Mouse (Mus musculus): ENCODE results near the gene Nck2. TPM values are rescaled to one million over a fixed set of nuclear protein-coding genes. Genes with fewer than 3 reads are reported as not detected.

The Nck2 gene
- polyA plus RNA-seq, 1 experiment: 18.4 TPM

- H3K27me3 ChIP-seq (ENCODE audit: control insufficient read depth, insufficient read depth, insufficient read length): no peaks in the 10 kb centered on the region
- H3K36me3 ChIP-seq (ENCODE audit: control insufficient read depth, insufficient read depth): peaks cover 8% of the 10 kb centered on the region
- TF ChIP-seq CEBPB (IDR thresholded peaks at IDR 0.05; ENCODE audit: insufficient read depth, poor library complexity, severe bottlenecking): no peak
- no peak for TF ChIP-seq E2F4 (IDR thresholded peaks at IDR 0.05; ENCODE audit: insufficient read depth)
- TF ChIP-seq MYOG (IDR thresholded peaks at IDR 0.05; ENCODE audit: control insufficient read depth in 1 of 3, insufficient read depth in 1 of 3, insufficient read length in 2 of 3, low read depth in 2 of 3): no peak
- TF ChIP-seq USF1 (IDR thresholded peaks at IDR 0.05; ENCODE audit: low read depth): no peak
- no peak for TF ChIP-seq TCF12 (IDR thresholded peaks at IDR 0.05; ENCODE audit: insufficient read depth, poor library complexity, severe bottlenecking)
- no peak for TF ChIP-seq POLR2AphosphoS2 (IDR thresholded peaks at IDR 0.05; ENCODE audit: insufficient read length, low read depth)
- TF ChIP-seq SRF (IDR thresholded peaks at IDR 0.05; ENCODE audit: control insufficient read depth, insufficient read length, low read depth): no peak
- no peak for TF ChIP-seq POLR2A (IDR thresholded peaks at IDR 0.05; ENCODE audit: insufficient read length, low read depth)
- no peak for TF ChIP-seq REST (IDR thresholded peaks at IDR 0.05; ENCODE audit: insufficient read depth, insufficient read length)
- TF ChIP-seq MYOD1 (IDR thresholded peaks at IDR 0.05; ENCODE audit: control insufficient read depth in 1 of 3, insufficient read length in 2 of 3, low read depth in 2 of 3): no peak
- no peak for TF ChIP-seq MAX (IDR thresholded peaks at IDR 0.05; ENCODE audit: low read depth)
- TF ChIP-seq TCF3 (IDR thresholded peaks at IDR 0.05; ENCODE audit: insufficient read length, low read depth): no peak
- H3K4me2 ChIP-seq (ENCODE audit: low read depth): no peak overlapping the region
- no peak overlapping the region for H3ac ChIP-seq (ENCODE audit: control insufficient read depth, insufficient read length)
- H3K4me3 ChIP-seq: no peak overlapping the region
- H3K79me2 ChIP-seq (ENCODE audit: control insufficient read depth, insufficient read depth): peaks cover 24% of the 10 kb centered on the region
Observed at GRCm38 (mm10) chr1:43511256-43511655, 66.9 kb downstream of the Nck2 start.

- Histone ChIP-seq H3K4me3 (no peak overlapping the region), H3ac (ENCODE audit: control insufficient read depth, insufficient read length) (no peak overlapping the region), H3K27me3 (ENCODE audit: control insufficient read depth, insufficient read depth, insufficient read length) (no peaks in the 10 kb centered on the region), H3K79me2 (ENCODE audit: control insufficient read depth, insufficient read depth) (peaks cover 20% of the 10 kb centered on the region), H3K36me3 (ENCODE audit: control insufficient read depth, insufficient read depth) (peaks cover 8% of the 10 kb centered on the region), H3K4me2 (ENCODE audit: low read depth) (no peak overlapping the region)
- no peak for TF ChIP-seq POLR2A (IDR thresholded peaks at IDR 0.05; ENCODE audit: insufficient read length, low read depth)
- TF ChIP-seq POLR2AphosphoS2 (IDR thresholded peaks at IDR 0.05; ENCODE audit: insufficient read length, low read depth): no peak
- TF ChIP-seq TCF12 (IDR thresholded peaks at IDR 0.05; ENCODE audit: insufficient read depth, poor library complexity, severe bottlenecking): no peak
- no peak for TF ChIP-seq CEBPB (IDR thresholded peaks at IDR 0.05; ENCODE audit: insufficient read depth, poor library complexity, severe bottlenecking)
- no peak for TF ChIP-seq TCF3 (IDR thresholded peaks at IDR 0.05; ENCODE audit: insufficient read length, low read depth)
- TF ChIP-seq E2F4 (IDR thresholded peaks at IDR 0.05; ENCODE audit: insufficient read depth): no peak
- TF ChIP-seq SRF (IDR thresholded peaks at IDR 0.05; ENCODE audit: control insufficient read depth, insufficient read length, low read depth): no peak
- no peak for TF ChIP-seq USF1 (IDR thresholded peaks at IDR 0.05; ENCODE audit: low read depth)
- no peak for TF ChIP-seq MAX (IDR thresholded peaks at IDR 0.05; ENCODE audit: low read depth)
- no peak for TF ChIP-seq MYOG (IDR thresholded peaks at IDR 0.05; ENCODE audit: control insufficient read depth in 1 of 3, insufficient read depth in 1 of 3, insufficient read length in 2 of 3, low read depth in 2 of 3)
- TF ChIP-seq REST (IDR thresholded peaks at IDR 0.05; ENCODE audit: insufficient read depth, insufficient read length): no peak
- TF ChIP-seq MYOD1 (IDR thresholded peaks at IDR 0.05; ENCODE audit: control insufficient read depth in 1 of 3, insufficient read length in 2 of 3, low read depth in 2 of 3): no peak
Observed at GRCm38 (mm10) chr1:43511667-43512066, 67.3 kb downstream of the Nck2 start.

- no peak overlapping the region for H3ac ChIP-seq (ENCODE audit: control insufficient read depth, insufficient read length)
- no peak overlapping the region for H3K4me3 ChIP-seq
- no peaks in the 10 kb centered on the region for H3K27me3 ChIP-seq (ENCODE audit: control insufficient read depth, insufficient read depth, insufficient read length)
- H3K79me2 ChIP-seq (ENCODE audit: control insufficient read depth, insufficient read depth): peaks cover 22% of the 10 kb centered on the region
- peaks cover 8% of the 10 kb centered on the region for H3K36me3 ChIP-seq (ENCODE audit: control insufficient read depth, insufficient read depth)
- H3K4me2 ChIP-seq (ENCODE audit: low read depth): no peak overlapping the region
- TF ChIP-seq TCF12 (IDR thresholded peaks at IDR 0.05; ENCODE audit: insufficient read depth, poor library complexity, severe bottlenecking) (no peak), POLR2AphosphoS2 (IDR thresholded peaks at IDR 0.05; ENCODE audit: insufficient read length, low read depth) (no peak), MAX (IDR thresholded peaks at IDR 0.05; ENCODE audit: low read depth) (no peak), MYOD1 (IDR thresholded peaks at IDR 0.05; ENCODE audit: control insufficient read depth in 1 of 3, insufficient read length in 2 of 3, low read depth in 2 of 3) (no peak), TCF3 (IDR thresholded peaks at IDR 0.05; ENCODE audit: insufficient read length, low read depth) (no peak), SRF (IDR thresholded peaks at IDR 0.05; ENCODE audit: control insufficient read depth, insufficient read length, low read depth) (no peak), REST (IDR thresholded peaks at IDR 0.05; ENCODE audit: insufficient read depth, insufficient read length) (no peak), POLR2A (IDR thresholded peaks at IDR 0.05; ENCODE audit: insufficient read length, low read depth) (no peak), MYOG (IDR thresholded peaks at IDR 0.05; ENCODE audit: control insufficient read depth in 1 of 3, insufficient read depth in 1 of 3, insufficient read length in 2 of 3, low read depth in 2 of 3) (no peak), CEBPB (IDR thresholded peaks at IDR 0.05; ENCODE audit: insufficient read depth, poor library complexity, severe bottlenecking) (no peak), E2F4 (IDR thresholded peaks at IDR 0.05; ENCODE audit: insufficient read depth) (no peak), USF1 (IDR thresholded peaks at IDR 0.05; ENCODE audit: low read depth) (no peak)
Observed at GRCm38 (mm10) chr1:43517405-43517804, 73.0 kb downstream of the Nck2 start.

- H3K79me2 ChIP-seq (ENCODE audit: control insufficient read depth, insufficient read depth): peaks cover 33% of the 10 kb centered on the region
- no peak for TF ChIP-seq E2F4 (IDR thresholded peaks at IDR 0.05; ENCODE audit: insufficient read depth)
- TF ChIP-seq REST (IDR thresholded peaks at IDR 0.05; ENCODE audit: insufficient read depth, insufficient read length): no peak
- TF ChIP-seq POLR2AphosphoS2 (IDR thresholded peaks at IDR 0.05; ENCODE audit: insufficient read length, low read depth): no peak
- TF ChIP-seq TCF12 (IDR thresholded peaks at IDR 0.05; ENCODE audit: insufficient read depth, poor library complexity, severe bottlenecking): no peak
- TF ChIP-seq TCF3 (IDR thresholded peaks at IDR 0.05; ENCODE audit: insufficient read length, low read depth): no peak
- TF ChIP-seq USF1 (IDR thresholded peaks at IDR 0.05; ENCODE audit: low read depth): no peak
- no peak for TF ChIP-seq MAX (IDR thresholded peaks at IDR 0.05; ENCODE audit: low read depth)
- TF ChIP-seq POLR2A (IDR thresholded peaks at IDR 0.05; ENCODE audit: insufficient read length, low read depth): no peak
- TF ChIP-seq MYOD1 (IDR thresholded peaks at IDR 0.05; ENCODE audit: control insufficient read depth in 1 of 3, insufficient read length in 2 of 3, low read depth in 2 of 3): no peak
- TF ChIP-seq CEBPB (IDR thresholded peaks at IDR 0.05; ENCODE audit: insufficient read depth, poor library complexity, severe bottlenecking): no peak
- no peak for TF ChIP-seq SRF (IDR thresholded peaks at IDR 0.05; ENCODE audit: control insufficient read depth, insufficient read length, low read depth)
- no peak for TF ChIP-seq MYOG (IDR thresholded peaks at IDR 0.05; ENCODE audit: control insufficient read depth in 1 of 3, insufficient read depth in 1 of 3, insufficient read length in 2 of 3, low read depth in 2 of 3)
- no peak overlapping the region for H3ac ChIP-seq (ENCODE audit: control insufficient read depth, insufficient read length)
- peaks cover 4% of the 10 kb centered on the region for H3K36me3 ChIP-seq (ENCODE audit: control insufficient read depth, insufficient read depth)
- no peak overlapping the region for H3K4me3 ChIP-seq
- no peak overlapping the region for H3K4me2 ChIP-seq (ENCODE audit: low read depth)
- H3K27me3 ChIP-seq (ENCODE audit: control insufficient read depth, insufficient read depth, insufficient read length): no peaks in the 10 kb centered on the region
Observed at GRCm38 (mm10) chr1:43520216-43520988, 76.0 kb downstream of the Nck2 start.

Measured in myocyte (in vitro differentiated cells).